Mouse (Mus musculus): ENCODE results near the gene Cers5.
"Not testable (repeated sequence)": the region's sequence is repeated elsewhere in the genome, so short reads cannot be mapped to it uniquely, and the experiment has no call there.

Gene Cers5

GRCm38 (mm10) chr15:99710221-99711190 is 62.2 kb downstream of the Cers5 start:
- DNase-seq (ENCODE audit: low spot score in 2 of 2) = no peak

GRCm38 (mm10) chr15:99708176-99708575 is 64.5 kb downstream of the Cers5 start:
- DNase-seq (ENCODE audit: low spot score in 2 of 2) = no peak

GRCm38 (mm10) chr15:99705440-99706048 is 67.1 kb downstream of the Cers5 start, which contains the start of gene Gm17349:
Gene Gm17349 (minus strand): TSS chr15:99705490.
- DNase-seq (ENCODE audit: low spot score in 2 of 2) = peak; percentile 67

GRCm38 (mm10) chr15:99704881-99705280 is 67.8 kb downstream of the Cers5 start:
- peak; percentile 37 to 49 for DNase-seq (ENCODE audit: low spot score in 2 of 2)

- peak; percentile 50 to 62 for DNase-seq (ENCODE audit: low spot score in 2 of 2)
These were observed 68.5 kb downstream of the Cers5 start for GRCm38 (mm10) chr15:99704041-99704681.

- peak in 1 of 2 experiments; percentile 50 for DNase-seq (ENCODE audit: low spot score in 2 of 2)
These were observed 69.0 kb downstream of the Cers5 start for GRCm38 (mm10) chr15:99703676-99704040.

GRCm38 (mm10) chr15:99703104-99703503 is 69.6 kb downstream of the Cers5 start:
- DNase-seq (ENCODE audit: low spot score in 2 of 2) = no peak

- peak; percentile 96 to 97 for DNase-seq (ENCODE audit: low spot score in 2 of 2)
These were observed 70.4 kb downstream of the Cers5 start, which contains the start of gene Smarcd1 for GRCm38 (mm10) chr15:99701999-99702900. Gene Smarcd1 (plus strand): TSS chr15:99702129.

- DNase-seq (ENCODE audit: low spot score in 2 of 2) = not testable (repeated sequence)
These were observed 71.1 kb downstream of the Cers5 start for GRCm38 (mm10) chr15:99701640-99701998.

GRCm38 (mm10) chr15:99700219-99701106 is 72.2 kb downstream of the Cers5 start:
- DNase-seq (ENCODE audit: low spot score in 2 of 2) = no peak

GRCm38 (mm10) chr15:99699715-99700114 is 73.0 kb downstream of the Cers5 start:
- no peak for DNase-seq (ENCODE audit: low spot score in 2 of 2)

GRCm38 (mm10) chr15:99698533-99699085 is 74.1 kb downstream of the Cers5 start:
- no peak for DNase-seq (ENCODE audit: low spot score in 2 of 2)

- no peak for DNase-seq (ENCODE audit: low spot score in 2 of 2)
These were observed 75.4 kb downstream of the Cers5 start for GRCm38 (mm10) chr15:99697309-99697708.

- no peak for DNase-seq (ENCODE audit: low spot score in 2 of 2)
These were observed 80.7 kb downstream of the Cers5 start for GRCm38 (mm10) chr15:99691976-99692375.

GRCm38 (mm10) chr15:99690924-99691323 is 81.8 kb downstream of the Cers5 start:
- no peak for DNase-seq (ENCODE audit: low spot score in 2 of 2)

GRCm38 (mm10) chr15:99688712-99689111 is 84.0 kb downstream of the Cers5 start:
- peak in 1 of 2 experiments; percentile 73 for DNase-seq (ENCODE audit: low spot score in 2 of 2)

All from frontal cortex, postnatal 36 days (tissue).